In genomic region chr13:80647578-80647977, GRCm38 (mm10) we compare ENCODE assay signal across 21 mouse cellular contexts.
A peak's percentile ranks its signal among the peaks of the same experiment; 100 is the strongest.
DNase-seq lines count a peak whose midpoint lies in the region; ATAC-seq and TF ChIP-seq lines count a peak whose summit lies in the region.
"Had no signal": no experiment of that assay in that cellular context is flagged by ENCODE, and none has a peak within 500 bp of the region (broad histone marks: within the 10 kb centered on the region; RNA-seq: fewer than 3 reads in every experiment).

No protein-coding gene starts in this region.

- peak; percentile 81 for ATAC-seq in hindbrain, embryonic 11.5 days (ENCODE audit: low FRiP score)
- no peak for ATAC-seq in hindbrain, postnatal 0 days
- peak; percentile 83 for ATAC-seq in neural tube, embryonic 11.5 days (ENCODE audit: insufficient read depth, low FRiP score, low TSS enrichment)
- ATAC-seq: forebrain, embryonic 15.5 days; intestine, embryonic 15.5 days had no signal

- TF ChIP-seq CTCF in hindbrain, postnatal 0 days (IDR thresholded peaks at IDR 0.05; ENCODE audit: low read depth): no peak

- no peaks in the 10 kb centered on the region for H3K9me3 ChIP-seq in hindbrain, embryonic 11.5 days (ENCODE audit: control insufficient read depth, low read length)
- H3K9me3 ChIP-seq in hindbrain, postnatal 0 days (ENCODE audit: low read length): no peaks in the 10 kb centered on the region
- H3K9me3 ChIP-seq in neural tube, embryonic 11.5 days (ENCODE audit: control insufficient read depth, low read length): no peaks in the 10 kb centered on the region
- H3K9me3 ChIP-seq in heart, embryonic 10.5 days: no peaks in the 10 kb centered on the region
- H3K9me3 ChIP-seq: forebrain, embryonic 15.5 days; heart, embryonic 12.5 days; intestine, embryonic 15.5 days had no signal

- 24% methylated on average over 4 of the region's 4 CpGs for WGBS in hindbrain, embryonic 11.5 days
- WGBS in hindbrain, postnatal 0 days: 29% methylated on average over 4 of the region's 4 CpGs
- WGBS in neural tube, embryonic 11.5 days: 9% methylated on average over 4 of the region's 4 CpGs
- 75% methylated on average over 4 of the region's 4 CpGs for WGBS in heart, embryonic 10.5 days

- H3K27me3 ChIP-seq in hindbrain, embryonic 11.5 days (ENCODE audit: control insufficient read depth, insufficient read depth, low read length): no peaks in the 10 kb centered on the region
- no peaks in the 10 kb centered on the region for H3K27me3 ChIP-seq in hindbrain, postnatal 0 days (ENCODE audit: insufficient read depth, low read length)
- no peaks in the 10 kb centered on the region for H3K27me3 ChIP-seq in neural tube, embryonic 11.5 days (ENCODE audit: control insufficient read depth, insufficient read depth, low read length)
- H3K27me3 ChIP-seq in heart, embryonic 10.5 days (ENCODE audit: insufficient read depth, poor library complexity, severe bottlenecking): no peaks in the 10 kb centered on the region
- H3K27me3 ChIP-seq: forebrain, embryonic 15.5 days; heart, embryonic 12.5 days; intestine, embryonic 15.5 days had no signal

- H3K4me3 ChIP-seq in hindbrain, embryonic 11.5 days (ENCODE audit: low read depth, low read length): no peak overlapping the region
- no peak overlapping the region for H3K4me3 ChIP-seq in hindbrain, postnatal 0 days (ENCODE audit: low read length)
- no peak overlapping the region for H3K4me3 ChIP-seq in neural tube, embryonic 11.5 days (ENCODE audit: low read depth, low read length)
- no peak overlapping the region for H3K4me3 ChIP-seq in heart, embryonic 10.5 days
- H3K4me3 ChIP-seq: forebrain, embryonic 15.5 days; heart, embryonic 12.5 days; intestine, embryonic 15.5 days had no signal

- H3K36me3 ChIP-seq in hindbrain, embryonic 11.5 days (ENCODE audit: control insufficient read depth, insufficient read depth, low read length): no peaks in the 10 kb centered on the region
- H3K36me3 ChIP-seq in hindbrain, postnatal 0 days (ENCODE audit: insufficient read depth, low read length): no peaks in the 10 kb centered on the region
- no peaks in the 10 kb centered on the region for H3K36me3 ChIP-seq in neural tube, embryonic 11.5 days (ENCODE audit: control insufficient read depth, insufficient read depth, low read length)
- H3K36me3 ChIP-seq in heart, embryonic 10.5 days: no peaks in the 10 kb centered on the region
- H3K36me3 ChIP-seq: forebrain, embryonic 15.5 days; heart, embryonic 12.5 days; intestine, embryonic 15.5 days had no signal

- no peak overlapping the region for H3K27ac ChIP-seq in hindbrain, embryonic 11.5 days (ENCODE audit: low read depth, low read length)
- H3K27ac ChIP-seq in hindbrain, postnatal 0 days: no peak overlapping the region
- H3K27ac ChIP-seq in neural tube, embryonic 11.5 days (ENCODE audit: low read depth, low read length): no peak overlapping the region
- H3K27ac ChIP-seq in heart, embryonic 10.5 days: no peak overlapping the region
- H3K27ac ChIP-seq: forebrain, embryonic 15.5 days; hindbrain, embryonic 14.5 days; intestine, embryonic 15.5 days had no signal

- no peaks in the 10 kb centered on the region for H3K4me1 ChIP-seq in hindbrain, embryonic 11.5 days (replicated peaks; ENCODE audit: control insufficient read depth, insufficient read depth, low read length)
- H3K4me1 ChIP-seq in hindbrain, postnatal 0 days (ENCODE audit: insufficient read depth, low read length): no peaks in the 10 kb centered on the region
- no peaks in the 10 kb centered on the region; the same call in 1 of the 2 replicates for H3K4me1 ChIP-seq in neural tube, embryonic 11.5 days (ENCODE audit: control insufficient read depth, insufficient read depth, low read length)
- H3K4me1 ChIP-seq in heart, embryonic 10.5 days: no peaks in the 10 kb centered on the region
- H3K4me1 ChIP-seq: forebrain, embryonic 15.5 days; heart, embryonic 12.5 days; intestine, embryonic 15.5 days had no signal

- no peak overlapping the region for H3K9ac ChIP-seq in hindbrain, embryonic 11.5 days (ENCODE audit: low read depth, low read length)
- no peak overlapping the region for H3K9ac ChIP-seq in hindbrain, postnatal 0 days (replicated peaks; ENCODE audit: low read length)
- H3K9ac ChIP-seq in neural tube, embryonic 11.5 days (ENCODE audit: low read length): no peak overlapping the region
- H3K9ac ChIP-seq: forebrain, embryonic 15.5 days; heart, embryonic 12.5 days; hindbrain, embryonic 14.5 days; intestine, embryonic 15.5 days had no signal

- peak; percentile 46 for DNase-seq in hindbrain, embryonic 11.5 days (ENCODE audit: low spot score)
- no peak for DNase-seq in hindbrain, postnatal 0 days (ENCODE audit: low spot score)
- DNase-seq in neural tube, embryonic 11.5 days (ENCODE audit: low spot score): peak; percentile 34
- no peak for DNase-seq in neural tube, embryonic 10.5 days (ENCODE audit: extremely low spot score, low spot score)
- peak; percentile 58 for DNase-seq in embryo, embryonic 11 days
- DNase-seq in heart, embryonic 10.5 days (ENCODE audit: low spot score): no peak
- DNase-seq in layer of hippocampus, adult 8-10 months (ENCODE audit: low spot score in 2 of 2): no peak
- DNase-seq: adrenal gland, postnatal 10 days; cerebellum, adult 2 months; cerebellum, postnatal 25 days; gastrocnemius, postnatal 14 days; heart, adult 11 months; heart, postnatal 10 days; kidney, adult 9 months; kidney, postnatal 14 days; layer of hippocampus, postnatal 36 days; lung, postnatal 4 days had no signal

- H3K4me2 ChIP-seq in hindbrain, embryonic 11.5 days (replicated peaks; ENCODE audit: low read depth, low read length): no peak overlapping the region
- no peak overlapping the region for H3K4me2 ChIP-seq in hindbrain, postnatal 0 days (ENCODE audit: low read depth, low read length)
- no peak overlapping the region for H3K4me2 ChIP-seq in neural tube, embryonic 11.5 days (ENCODE audit: low read depth)
- H3K4me2 ChIP-seq: forebrain, embryonic 15.5 days; heart, embryonic 12.5 days; hindbrain, embryonic 14.5 days; intestine, embryonic 15.5 days had no signal

Comparison
In these comparisons a context has a peak if more than half of its experiments do, and no peak if none do; other contexts are left out.
1. DNase-seq: peak in hindbrain, embryonic 11.5 days (single experiment), neural tube, embryonic 11.5 days (single experiment) and embryo, embryonic 11 days (single experiment); none in hindbrain, postnatal 0 days (single experiment), neural tube, embryonic 10.5 days (single experiment), heart, embryonic 10.5 days (single experiment) and layer of hippocampus, adult 8-10 months (0 of 2).